Mouse (Mus musculus): Measurements from ENCODE around the gene Jarid2. TPM values are rescaled to one million over a fixed set of nuclear protein-coding genes. Genes with fewer than 3 reads are reported as not detected.

Jarid2 gene
- polyA plus RNA-seq, 1 experiment from 2014 or later = 21.6 TPM

DNA sequence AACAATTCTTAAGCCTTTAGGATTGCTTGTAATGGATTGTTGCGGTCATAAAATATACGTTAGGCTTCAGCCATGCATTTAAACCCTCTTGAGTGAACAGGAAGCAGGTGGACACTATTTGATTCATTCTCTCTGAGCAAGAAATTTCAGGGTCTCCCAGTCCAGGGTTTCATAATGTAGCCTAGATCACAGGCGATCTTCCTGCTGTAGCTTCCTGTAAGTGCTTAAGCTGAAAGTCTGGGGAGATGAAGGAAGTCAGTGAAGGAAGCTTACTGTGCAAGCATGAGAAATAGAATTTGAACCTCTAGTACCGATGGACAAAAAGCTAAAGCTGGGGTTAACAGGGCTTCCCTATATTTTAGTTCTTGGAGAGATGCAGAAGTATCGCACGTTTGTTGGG, 38.5 kb downstream of the Jarid2 start:
- H3K9me3 ChIP-seq (replicated peaks; ENCODE audit: control insufficient read depth, low read length) = no peaks in the 10 kb centered on the region
- H3K27me3 ChIP-seq (ENCODE audit: control insufficient read depth, insufficient read depth, low read length) = no peaks in the 10 kb centered on the region
- H3K9ac ChIP-seq (ENCODE audit: low read length) = no peak overlapping the region
- H3K4me3 ChIP-seq (ENCODE audit: low read length) = no peak overlapping the region
- H3K4me1 ChIP-seq (ENCODE audit: control insufficient read depth, insufficient read depth, low read length) = peaks cover 16% of the 10 kb centered on the region
- H3K36me3 ChIP-seq (ENCODE audit: control insufficient read depth, insufficient read depth) = no peaks in the 10 kb centered on the region
- H3K27ac ChIP-seq (ENCODE audit: low read length) = no peak overlapping the region
- H3K4me2 ChIP-seq (ENCODE audit: low read depth, low read length) = no peak overlapping the region
- WGBS = 76% methylated on average over 6 of the region's 6 CpGs
- no peak for ATAC-seq (replicated peaks; ENCODE audit: extremely low read depth, insufficient read depth, low FRiP score)

DNA sequence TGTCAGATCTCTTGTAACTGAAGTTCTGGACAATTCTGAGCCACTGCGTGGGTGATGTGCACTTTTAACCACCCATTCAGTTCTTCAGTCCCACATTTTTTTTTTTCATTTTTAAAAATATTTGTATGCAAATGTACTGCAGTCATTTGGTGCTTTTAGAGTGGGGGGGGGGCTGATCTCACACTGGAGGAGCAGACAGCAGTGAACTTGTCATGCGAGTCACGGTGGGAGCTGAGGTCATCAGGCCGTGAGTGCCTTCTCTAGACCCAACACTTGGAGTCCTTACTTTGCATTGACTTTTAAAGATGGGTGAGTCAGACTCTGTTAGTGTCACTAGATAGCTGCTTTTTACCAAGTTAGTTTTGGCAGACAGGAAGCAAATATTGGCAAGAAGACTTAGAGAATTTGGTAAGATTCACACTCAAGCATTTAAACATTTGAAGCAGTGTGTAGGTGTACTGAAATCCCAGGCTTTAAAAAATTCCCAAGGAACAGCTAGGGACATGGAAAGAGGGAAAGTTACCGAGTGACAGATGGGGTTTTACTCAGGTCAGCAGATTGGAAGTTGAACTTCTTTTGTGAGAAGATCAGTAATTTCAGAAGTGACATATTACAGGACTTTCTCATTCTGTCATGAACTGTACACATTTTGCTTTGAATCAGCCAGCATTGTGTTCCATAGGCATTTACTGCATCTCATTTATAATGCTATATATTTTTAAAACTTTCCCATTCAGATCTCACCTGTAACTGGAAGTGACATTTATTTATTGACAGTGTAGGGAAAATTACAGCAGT, 41.7 kb downstream of the Jarid2 start:
- ATAC-seq (replicated peaks; ENCODE audit: extremely low read depth, insufficient read depth, low FRiP score) = no peak
- H3K4me2 ChIP-seq (ENCODE audit: low read depth, low read length) = no peak overlapping the region
- H3K27me3 ChIP-seq (ENCODE audit: control insufficient read depth, insufficient read depth, low read length) = no peaks in the 10 kb centered on the region
- H3K4me1 ChIP-seq (ENCODE audit: control insufficient read depth, insufficient read depth, low read length) = peaks cover 18% of the 10 kb centered on the region
- H3K4me3 ChIP-seq (ENCODE audit: low read length) = no peak overlapping the region
- H3K27ac ChIP-seq (ENCODE audit: low read length) = no peak overlapping the region
- no peak overlapping the region for H3K9ac ChIP-seq (ENCODE audit: low read length)
- H3K36me3 ChIP-seq (ENCODE audit: control insufficient read depth, insufficient read depth) = no peaks in the 10 kb centered on the region
- no peaks in the 10 kb centered on the region for H3K9me3 ChIP-seq (replicated peaks; ENCODE audit: control insufficient read depth, low read length)
- 44% methylated on average over 5 of the region's 5 CpGs for WGBS

DNA sequence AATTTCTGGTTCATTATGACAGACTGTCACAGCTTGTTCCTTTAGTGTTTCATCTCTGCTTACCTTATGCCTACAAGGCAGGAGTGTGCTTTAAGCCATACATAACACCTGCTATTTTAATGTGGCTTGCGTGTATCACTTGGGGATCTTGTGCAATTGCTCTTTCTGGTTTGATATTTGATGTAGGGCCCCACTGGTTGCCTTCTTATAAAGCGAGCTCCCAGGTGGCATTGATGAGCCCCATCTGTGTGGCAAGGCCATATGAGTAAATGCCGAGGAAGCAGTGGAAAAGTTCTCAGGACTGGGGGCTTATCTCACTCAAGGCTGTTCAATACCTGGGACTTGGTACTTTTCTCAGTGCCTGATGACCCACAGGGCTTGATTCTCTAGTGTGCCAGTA, 43.5 kb downstream of the Jarid2 start:
- Histone ChIP-seq H3K9ac (ENCODE audit: low read length) (no peak overlapping the region), H3K27me3 (ENCODE audit: control insufficient read depth, insufficient read depth, low read length) (no peaks in the 10 kb centered on the region), H3K4me2 (ENCODE audit: low read depth, low read length) (no peak overlapping the region), H3K4me3 (ENCODE audit: low read length) (no peak overlapping the region), H3K27ac (ENCODE audit: low read length) (no peak overlapping the region), H3K4me1 (ENCODE audit: control insufficient read depth, insufficient read depth, low read length) (peaks cover 17% of the 10 kb centered on the region), H3K36me3 (ENCODE audit: control insufficient read depth, insufficient read depth) (no peaks in the 10 kb centered on the region), H3K9me3 (replicated peaks; ENCODE audit: control insufficient read depth, low read length) (no peaks in the 10 kb centered on the region)
- WGBS = 85% methylated on average over 3 of the region's 3 CpGs
- ATAC-seq (replicated peaks; ENCODE audit: extremely low read depth, insufficient read depth, low FRiP score) = no peak

DNA sequence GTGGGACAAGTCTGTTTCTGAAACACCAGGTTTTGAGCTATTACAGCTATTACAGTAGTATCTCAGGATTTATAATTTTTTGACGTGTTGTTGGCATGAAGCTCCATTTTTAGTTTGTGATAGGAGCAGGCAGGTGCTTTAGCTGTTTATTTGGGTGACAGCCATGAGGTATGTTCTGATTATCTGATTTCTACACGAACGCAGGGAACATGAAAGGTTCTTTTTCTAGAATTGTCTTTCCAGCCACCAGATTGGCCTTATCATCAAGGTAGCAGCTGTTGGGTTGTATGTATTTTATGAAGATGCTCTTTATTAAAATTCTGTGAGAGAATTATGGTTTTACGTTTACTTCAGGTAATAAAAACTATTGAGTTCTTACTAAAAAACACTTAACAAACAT, 45.1 kb downstream of the Jarid2 start:
- WGBS = 74% methylated on average over 4 of the region's 4 CpGs
- Histone ChIP-seq H3K36me3 (ENCODE audit: control insufficient read depth, insufficient read depth) (no peaks in the 10 kb centered on the region), H3K9ac (ENCODE audit: low read length) (no peak overlapping the region), H3K9me3 (replicated peaks; ENCODE audit: control insufficient read depth, low read length) (no peaks in the 10 kb centered on the region), H3K4me1 (ENCODE audit: control insufficient read depth, insufficient read depth, low read length) (peaks cover 17% of the 10 kb centered on the region), H3K4me2 (ENCODE audit: low read depth, low read length) (no peak overlapping the region), H3K27me3 (ENCODE audit: control insufficient read depth, insufficient read depth, low read length) (no peaks in the 10 kb centered on the region), H3K27ac (ENCODE audit: low read length) (no peak overlapping the region), H3K4me3 (ENCODE audit: low read length) (no peak overlapping the region)
- no peak for ATAC-seq (replicated peaks; ENCODE audit: extremely low read depth, insufficient read depth, low FRiP score)

DNA sequence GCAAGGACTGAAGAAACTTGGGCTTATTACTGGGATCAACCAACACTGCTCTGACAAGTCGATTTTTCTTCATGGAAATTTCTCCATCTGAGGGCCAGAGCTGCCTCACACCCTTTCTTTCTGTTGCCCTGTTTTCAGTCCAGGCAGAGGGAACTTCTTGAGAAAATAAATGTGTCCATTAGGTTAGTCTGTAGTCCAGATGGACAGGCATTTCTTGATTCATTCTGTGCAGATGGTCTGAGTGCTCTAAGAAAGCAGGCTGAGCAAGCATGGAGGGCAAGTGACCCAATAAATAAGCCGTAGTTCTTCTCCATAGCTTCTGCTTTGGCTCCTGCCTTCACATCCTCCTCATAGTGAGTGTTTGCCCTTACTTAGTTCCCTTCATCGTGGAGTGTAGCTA, 46.1 kb downstream of the Jarid2 start:
- H3K9ac ChIP-seq (ENCODE audit: low read length) = no peak overlapping the region

DNA sequence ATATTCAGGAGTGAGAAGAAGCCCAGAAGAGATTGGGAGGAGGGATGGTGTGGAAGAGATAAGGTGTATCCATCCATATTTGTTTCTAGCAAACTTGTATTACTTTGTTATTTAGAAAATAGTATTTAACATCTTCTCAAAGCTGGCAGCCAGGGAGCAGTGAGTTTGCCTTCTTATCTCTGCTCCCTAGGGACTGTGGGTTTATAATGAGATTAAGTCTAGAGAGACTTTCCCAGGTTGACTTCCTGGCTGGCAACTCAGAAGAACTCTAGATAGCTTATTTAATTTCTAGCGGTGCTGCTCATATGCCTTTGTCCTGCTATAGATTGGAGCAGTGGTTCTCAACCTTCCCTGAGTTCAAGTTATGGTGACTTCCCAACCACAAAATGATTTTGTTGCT, 51.2 kb downstream of the Jarid2 start:
- H3K27me3 ChIP-seq (ENCODE audit: control insufficient read depth, insufficient read depth, low read length) = no peaks in the 10 kb centered on the region
- peaks cover 15% of the 10 kb centered on the region for H3K4me1 ChIP-seq (ENCODE audit: control insufficient read depth, insufficient read depth, low read length)
- 26% methylated on average over 1 of the region's 1 CpGs for WGBS
- H3K4me2 ChIP-seq (ENCODE audit: low read depth, low read length) = no peak overlapping the region
- H3K9ac ChIP-seq (ENCODE audit: low read length) = no peak overlapping the region
- no peak overlapping the region for H3K4me3 ChIP-seq (ENCODE audit: low read length)
- H3K9me3 ChIP-seq (replicated peaks; ENCODE audit: control insufficient read depth, low read length) = no peaks in the 10 kb centered on the region
- ATAC-seq (replicated peaks; ENCODE audit: extremely low read depth, insufficient read depth, low FRiP score) = no peak
- H3K36me3 ChIP-seq (ENCODE audit: control insufficient read depth, insufficient read depth) = no peaks in the 10 kb centered on the region
- no peak overlapping the region for H3K27ac ChIP-seq (ENCODE audit: low read length)

More for the DNA sequence above, 46.1 kb downstream of the Jarid2 start:
- Histone ChIP-seq H3K4me3 (ENCODE audit: low read length) (no peak overlapping the region), H3K27me3 (ENCODE audit: control insufficient read depth, insufficient read depth, low read length) (no peaks in the 10 kb centered on the region), H3K9me3 (replicated peaks; ENCODE audit: control insufficient read depth, low read length) (no peaks in the 10 kb centered on the region), H3K4me2 (ENCODE audit: low read depth, low read length) (no peak overlapping the region), H3K4me1 (ENCODE audit: control insufficient read depth, insufficient read depth, low read length) (peaks cover 12% of the 10 kb centered on the region), H3K27ac (ENCODE audit: low read length) (no peak overlapping the region), H3K36me3 (ENCODE audit: control insufficient read depth, insufficient read depth) (no peaks in the 10 kb centered on the region)
- 78% methylated on average over 3 of the region's 3 CpGs for WGBS
- ATAC-seq (replicated peaks; ENCODE audit: extremely low read depth, insufficient read depth, low FRiP score) = no peak

DNA sequence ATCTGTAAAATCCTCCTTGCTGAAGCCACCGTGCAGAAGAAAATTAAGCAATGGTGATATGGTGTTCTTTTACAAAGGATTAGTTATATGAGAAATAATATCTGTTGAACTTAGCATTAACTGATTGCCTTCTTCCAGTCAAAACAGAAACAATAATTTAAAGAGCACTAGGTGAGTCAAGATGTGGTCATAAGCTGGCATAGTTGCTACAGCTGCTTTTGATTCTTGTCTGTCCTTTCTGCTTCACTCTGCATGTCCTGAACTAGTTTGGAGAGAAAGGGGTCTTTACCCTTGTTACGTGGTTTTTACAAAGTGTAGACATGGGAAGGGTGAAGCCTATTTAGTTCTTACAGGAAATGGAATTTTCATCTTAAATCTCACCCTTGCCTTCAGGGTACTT, 51.9 kb downstream of the Jarid2 start:
- Histone ChIP-seq H3K27me3 (ENCODE audit: control insufficient read depth, insufficient read depth, low read length) (no peaks in the 10 kb centered on the region), H3K36me3 (ENCODE audit: control insufficient read depth, insufficient read depth) (no peaks in the 10 kb centered on the region), H3K4me1 (ENCODE audit: control insufficient read depth, insufficient read depth, low read length) (peaks cover 18% of the 10 kb centered on the region), H3K9me3 (replicated peaks; ENCODE audit: control insufficient read depth, low read length) (no peaks in the 10 kb centered on the region), H3K4me3 (ENCODE audit: low read length) (no peak overlapping the region), H3K27ac (ENCODE audit: low read length) (no peak overlapping the region), H3K4me2 (ENCODE audit: low read depth, low read length) (no peak overlapping the region), H3K9ac (ENCODE audit: low read length) (no peak overlapping the region)
- no peak for ATAC-seq (replicated peaks; ENCODE audit: extremely low read depth, insufficient read depth, low FRiP score)
- WGBS = 84% methylated on average over 2 of the region's 2 CpGs

DNA sequence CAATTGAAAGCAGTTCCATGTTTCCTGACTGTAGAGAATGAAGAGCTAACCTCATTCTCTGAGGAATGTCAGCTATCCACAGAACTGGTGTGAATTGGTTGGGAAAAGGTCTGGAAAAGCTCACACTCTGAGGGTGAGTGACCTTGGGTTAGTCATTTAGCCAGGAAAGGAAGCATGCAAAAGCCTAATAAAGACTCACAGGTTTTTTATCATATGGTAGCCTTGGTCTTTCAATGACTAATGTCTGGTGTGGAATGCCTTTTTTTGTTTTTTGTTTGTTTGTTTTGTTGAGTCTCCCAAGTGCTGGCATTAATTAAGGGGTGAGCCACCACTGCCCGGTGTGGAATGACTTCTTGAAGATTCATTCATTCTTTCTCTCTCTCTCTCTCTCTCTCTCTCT, 55.3 kb downstream of the Jarid2 start:
- Histone ChIP-seq H3K27ac (ENCODE audit: low read length) (no peak overlapping the region), H3K4me3 (ENCODE audit: low read length) (no peak overlapping the region), H3K4me2 (ENCODE audit: low read depth, low read length) (no peak overlapping the region), H3K9ac (ENCODE audit: low read length) (no peak overlapping the region), H3K9me3 (replicated peaks; ENCODE audit: control insufficient read depth, low read length) (no peaks in the 10 kb centered on the region), H3K36me3 (ENCODE audit: control insufficient read depth, insufficient read depth) (no peaks in the 10 kb centered on the region), H3K27me3 (ENCODE audit: control insufficient read depth, insufficient read depth, low read length) (no peaks in the 10 kb centered on the region), H3K4me1 (ENCODE audit: control insufficient read depth, insufficient read depth, low read length) (peaks cover 36% of the 10 kb centered on the region)
- no peak for ATAC-seq (replicated peaks; ENCODE audit: extremely low read depth, insufficient read depth, low FRiP score)
- WGBS = 90% methylated on average over 1 of the region's 1 CpGs

DNA sequence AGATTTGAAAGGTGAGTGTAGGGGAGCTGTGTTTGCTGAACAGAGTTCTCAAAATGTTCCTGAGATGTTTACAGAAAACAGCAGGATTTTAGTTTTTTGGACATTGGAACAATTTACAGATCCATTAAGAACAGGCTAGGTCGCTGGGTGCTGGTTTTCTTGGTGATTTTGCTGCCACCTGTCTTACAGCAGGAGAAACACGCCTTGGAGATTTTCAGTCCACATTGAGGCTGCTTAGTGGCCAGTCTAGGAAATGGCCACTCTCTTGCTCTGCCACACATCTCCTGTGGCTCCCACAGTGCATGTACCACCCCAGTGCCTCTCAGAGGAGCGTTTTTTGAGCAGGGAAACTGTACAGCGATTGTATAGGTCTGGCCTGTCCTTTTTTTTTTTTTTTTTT, 57.0 kb downstream of the Jarid2 start:
- H3K4me1 ChIP-seq (ENCODE audit: control insufficient read depth, insufficient read depth, low read length) = peaks cover 36% of the 10 kb centered on the region
- H3K9ac ChIP-seq (ENCODE audit: low read length) = no peak overlapping the region
- no peak overlapping the region for H3K4me2 ChIP-seq (ENCODE audit: low read depth, low read length)
- no peaks in the 10 kb centered on the region for H3K9me3 ChIP-seq (replicated peaks; ENCODE audit: control insufficient read depth, low read length)
- H3K4me3 ChIP-seq (ENCODE audit: low read length) = no peak overlapping the region
- no peaks in the 10 kb centered on the region for H3K36me3 ChIP-seq (ENCODE audit: control insufficient read depth, insufficient read depth)
- no peaks in the 10 kb centered on the region for H3K27me3 ChIP-seq (ENCODE audit: control insufficient read depth, insufficient read depth, low read length)
- ATAC-seq (replicated peaks; ENCODE audit: extremely low read depth, insufficient read depth, low FRiP score) = no peak
- H3K27ac ChIP-seq (ENCODE audit: low read length) = no peak overlapping the region; the same call in 1 of the 2 replicates
- WGBS = 35% methylated on average over 4 of the region's 4 CpGs
